Mouse (Mus musculus) ES-E14 (cell line): Measurements from ENCODE around the gene Ctsa.
A peak's percentile ranks its signal among the peaks of the same experiment; 100 is the strongest.
"Not testable (repeated sequence)": the region's sequence is repeated elsewhere in the genome, so short reads cannot be mapped to it uniquely, and the experiment has no call there.

Experiments used
- CHD2 ChIP-seq: IDR thresholded peaks from 2 replicates; pipeline ENCODE4 v1.6.1; 2014; ENCODE audit warnings: mild to moderate bottlenecking, low read depth, low read length, inconsistent platforms
- HCFC1 ChIP-seq: IDR thresholded peaks from 2 replicates; pipeline ENCODE4 v1.6.1; 2012; ENCODE audit warnings: low read length, inconsistent platforms, borderline replicate concordance; ENCODE audit not compliant: insufficient read depth
- ZC3H11A ChIP-seq: IDR thresholded peaks from 2 replicates; pipeline ENCODE4 v1.6.1; 2012; ENCODE audit warnings: low read depth, mild to moderate bottlenecking, inconsistent platforms, low read length, borderline replicate concordance
- ZNF384 ChIP-seq: IDR thresholded peaks from 2 replicates; pipeline ENCODE4 v1.6.1; 2012; ENCODE audit warnings: low read depth, low read length, inconsistent platforms

DNA sequence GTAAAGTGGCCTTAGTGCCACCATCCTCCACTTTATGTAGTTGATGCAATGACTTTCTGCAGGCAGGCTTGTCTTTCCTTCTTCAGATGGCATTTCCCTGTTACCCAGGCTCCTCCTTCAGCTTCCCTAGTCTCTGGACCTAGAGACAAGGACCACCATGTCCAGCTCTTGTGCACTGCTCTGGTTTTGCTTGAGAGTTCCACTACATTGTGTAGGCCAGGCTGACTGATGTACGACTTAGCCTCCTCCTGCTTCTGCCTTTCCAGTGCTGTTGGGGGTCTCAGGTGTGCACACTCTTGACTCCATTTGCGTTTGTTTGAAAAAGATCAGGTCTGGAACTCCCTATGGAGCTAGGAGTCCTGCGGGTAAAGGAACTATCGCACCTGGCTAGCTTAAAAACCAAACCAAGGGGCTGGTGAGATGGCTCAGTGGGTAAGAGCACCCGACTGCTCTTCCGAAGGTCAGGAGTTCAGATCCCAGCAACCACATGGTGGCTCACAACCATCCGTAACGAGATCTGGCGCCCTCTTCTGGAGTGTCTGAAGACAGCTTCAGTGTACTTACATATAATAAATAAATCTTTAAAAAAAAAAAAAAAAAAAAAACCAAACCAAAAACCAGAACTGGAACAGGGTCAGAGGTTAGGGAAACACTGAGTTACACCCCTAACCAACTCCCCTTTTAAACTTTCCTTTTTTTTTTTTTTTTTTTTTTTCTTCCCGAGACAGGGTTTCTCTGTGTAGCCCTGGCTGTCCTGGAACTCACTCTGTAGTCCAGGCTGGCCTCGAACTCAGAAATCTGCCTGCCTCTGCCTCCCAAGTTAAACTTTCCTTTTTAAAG lies 44.9 kb downstream of the Ctsa start:
- TF ChIP-seq HCFC1, CHD2, ZC3H11A: not testable (repeated sequence)
- peak; percentile 95 for TF ChIP-seq ZNF384
